Mouse (Mus musculus): ENCODE measurements around the gene Gm21627.
"Not testable (repeated sequence)": the region's sequence is repeated elsewhere in the genome, so short reads cannot be mapped to it uniquely, and the experiment has no call there.

Gm21627 gene

GRCm38 (mm10) chrY:63228127-63228526, at the start of gene Gm21627:
Gm21627 (plus strand) TSS chrY:63228427.
- not testable (repeated sequence) for DNase-seq (ENCODE audit: low spot score)
